Mouse (Mus musculus) heart, postnatal 14 days (tissue): ENCODE data around the gene Lsmem1. TPM values are rescaled to one million over a fixed set of nuclear protein-coding genes. Genes with fewer than 3 reads are reported as not detected.
A peak's percentile ranks its signal among the peaks of the same experiment; 100 is the strongest.

Source experiments
- DNase-seq, 2 experiments: peaks; one replicate each; pipeline ENCODE4 v3.0.0; 2021 to 2022
- intact Hi-C: fragments of 180-260 bp; cut with DNase I; formaldehyde crosslinking; loops from one replicate; pipeline ENCODE4 v1.15.1; 2025
- long read RNA-seq, 2 experiments: library from polyadenylated mRNA; stranded (forward); transcript quantifications; one replicate each; pipeline ENCODE4 v2.0.0; 2021
- total RNA-seq, 2 experiments: library from RNA; stranded (reverse); gene quantifications; 2 replicates each; pipeline ENCODE4 v1.2.3; 2021

The Lsmem1 gene
- 10 to 100 TPM; 21.6 to 24.4 TPM for total RNA-seq
- long read RNA-seq, experiment 1, transcript Lsmem1-201 (4 exons, 1,213 nt) = major isoform, 28 of 47 reads
- long read RNA-seq, experiment 1, partial matches to known transcripts = 0 of 47 reads
- long read RNA-seq, experiment 1, other reads (novel, unspliced or antisense) = 16 of 47 reads
- long read RNA-seq, experiment 2, transcript Lsmem1-201 (4 exons, 1,213 nt) = major isoform, 26 of 41 reads
- long read RNA-seq, experiment 2, partial matches to known transcripts = 1 of 41 reads
- long read RNA-seq, experiment 2, other reads (novel, unspliced or antisense) = 14 of 41 reads

DNA sequence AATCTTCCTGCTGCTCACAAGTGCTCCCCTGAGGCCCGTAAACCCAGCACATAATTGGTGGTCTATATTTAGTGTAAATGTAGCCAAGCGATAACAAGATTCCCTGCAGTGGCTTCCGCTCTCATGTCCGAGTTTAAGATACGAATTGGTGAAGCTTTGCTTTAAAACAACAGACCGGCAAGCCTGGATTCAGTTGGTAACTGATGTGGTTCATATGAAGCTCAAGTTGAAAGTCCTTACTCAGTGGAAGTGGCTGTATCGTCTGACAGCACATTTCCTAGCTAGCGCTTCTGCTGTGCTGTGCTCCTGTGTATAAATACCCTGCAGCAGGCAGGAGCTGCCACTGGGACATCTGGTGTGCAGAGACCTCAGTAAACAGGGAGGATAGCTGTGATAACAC lies at the start of gene Lsmem1:
Gene Lsmem1, minus strand, starts transcription at position 189 of the 400 bp plus-strand sequence.
- intact Hi-C loops = no loop called here
- peak in 1 of 2 experiments; percentile 29 for DNase-seq

DNA sequence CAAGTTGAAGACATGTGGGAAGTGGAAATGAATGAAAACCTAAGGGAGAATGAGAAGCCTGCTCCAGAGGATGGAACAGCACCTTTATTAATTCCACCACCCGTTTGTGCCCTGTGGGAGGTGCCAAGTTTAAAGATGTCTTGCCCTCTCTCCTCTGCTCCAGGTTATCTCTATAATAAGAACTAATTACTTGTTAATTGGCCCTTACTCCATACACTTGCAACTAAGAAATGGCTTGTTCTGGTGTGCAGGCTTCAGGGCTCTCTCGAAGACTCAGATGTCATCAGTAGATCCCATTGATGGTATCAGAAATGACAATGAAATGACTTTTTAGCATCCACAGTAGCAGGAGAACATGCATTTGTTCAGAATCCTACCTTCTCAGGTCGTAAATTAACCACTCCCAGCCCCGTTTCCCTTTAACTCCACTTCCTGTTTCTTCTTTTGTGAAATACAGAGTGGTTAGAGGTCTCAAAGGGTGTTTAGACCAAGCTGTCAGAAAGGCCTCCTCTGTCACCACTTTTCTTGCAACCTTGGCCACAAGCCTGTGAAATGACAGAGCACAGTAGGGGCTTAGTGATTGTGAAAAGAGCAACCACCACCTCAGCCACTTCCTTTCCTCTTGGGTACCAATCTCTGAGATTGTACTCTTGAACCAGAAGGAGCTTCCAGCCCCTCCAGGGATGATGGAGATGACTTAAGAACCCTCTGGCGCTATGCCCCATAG lies 49.3 kb upstream of the Lsmem1 start, which contains the start of gene Ifrd1:
Gene Ifrd1, minus strand, starts transcription at position 51 of the 727 bp plus-strand sequence.
- DNase-seq = no peak
- intact Hi-C loops = no loop called here

DNA sequence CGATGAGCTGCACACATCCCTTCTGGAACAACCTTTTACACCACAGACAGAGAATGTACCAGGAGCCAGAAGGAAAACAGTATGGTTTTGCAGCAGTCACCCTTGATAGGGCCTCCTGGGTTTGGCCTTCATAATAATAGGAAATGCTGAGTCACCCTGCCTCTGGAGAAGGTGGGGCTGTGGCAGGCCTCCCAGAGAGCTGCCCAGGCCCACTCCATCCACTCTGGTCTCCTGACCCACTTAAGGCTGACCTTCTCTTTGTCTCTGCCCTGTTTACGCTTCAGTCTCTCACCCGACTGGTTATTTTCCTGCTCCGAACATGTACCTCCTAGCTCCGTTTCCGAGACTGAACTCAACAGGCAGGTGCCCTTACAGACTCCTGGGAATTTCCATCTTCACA lies 48.7 kb upstream of the Lsmem1 start:
- DNase-seq = peak; percentile 29 to 43
- intact Hi-C loops = no loop called here

DNA sequence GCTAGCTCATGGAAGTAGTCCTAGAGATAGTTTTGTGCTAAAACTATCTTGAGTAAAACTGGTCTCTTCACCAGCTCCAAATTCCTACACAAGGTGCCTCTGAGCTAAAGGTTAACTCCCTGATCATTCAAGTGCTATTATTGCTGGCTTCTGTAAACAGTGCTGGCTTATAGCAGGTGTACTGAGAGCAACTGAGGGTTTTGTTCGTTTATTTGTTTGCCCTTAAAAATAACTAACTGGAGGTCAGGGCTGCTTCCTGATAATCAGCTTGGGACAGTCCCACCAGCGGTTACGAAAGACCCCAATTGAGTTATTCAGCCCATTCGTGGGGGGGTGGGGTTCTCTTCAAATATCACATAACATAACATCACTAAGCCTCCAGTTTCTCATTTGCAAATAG lies 48.1 kb upstream of the Lsmem1 start:
- intact Hi-C loops = no loop called here

DNA sequence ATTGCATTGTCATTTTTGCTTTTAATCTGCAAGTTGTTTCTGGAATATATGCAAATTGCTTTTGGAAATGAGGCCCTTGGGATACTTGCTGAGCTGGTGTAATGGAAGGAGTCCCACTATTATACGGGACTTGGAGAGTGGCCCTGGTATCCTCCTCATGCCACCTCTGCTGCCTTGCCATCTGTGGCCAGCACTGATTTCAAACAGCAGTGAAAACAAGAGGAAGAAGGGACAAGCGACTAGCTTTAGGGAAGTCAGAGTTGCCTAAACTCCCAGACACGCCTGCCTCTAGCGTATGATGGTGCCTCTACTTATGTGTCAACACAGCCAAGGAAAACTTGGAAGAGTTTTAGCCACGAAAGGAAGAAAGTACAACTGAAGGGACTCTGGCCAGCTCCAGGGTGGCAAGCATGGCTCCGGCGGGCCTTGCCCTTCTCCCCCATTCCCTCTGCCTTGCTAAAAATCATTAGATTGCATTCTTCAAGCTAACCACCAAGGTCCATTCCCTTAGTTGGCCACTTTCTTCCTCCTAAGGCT lies 46.2 kb upstream of the Lsmem1 start:
- intact Hi-C loops = loop anchor here (2.0 kb wide), 1 partner anchor 21 kb away; no protein-coding TSS in a partner anchor

More for the DNA sequence above, 48.1 kb upstream of the Lsmem1 start:
- DNase-seq = no peak

DNA sequence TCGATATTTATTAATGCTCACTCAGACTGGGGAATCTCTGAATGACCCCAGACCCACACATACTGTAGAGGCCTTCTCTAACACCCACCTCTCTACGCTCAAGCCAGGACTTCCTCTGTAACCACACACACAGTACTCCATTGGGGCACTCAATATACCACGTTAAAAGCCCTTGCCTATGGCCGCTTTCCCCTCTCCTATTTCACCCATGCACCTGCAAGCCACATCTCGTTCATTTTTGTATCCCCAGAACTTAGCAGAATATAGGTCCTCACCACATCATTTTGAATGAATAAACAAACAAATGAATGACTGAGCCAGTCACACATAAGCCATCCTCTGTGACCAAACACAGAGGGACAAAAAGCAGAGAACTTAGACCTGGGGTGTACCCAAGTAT lies 45.6 kb upstream of the Lsmem1 start:
- intact Hi-C loops = loop anchor here (2.0 kb wide), 1 partner anchor 20 kb away; no protein-coding TSS in a partner anchor
- DNase-seq = no peak

More for the DNA sequence above, 46.2 kb upstream of the Lsmem1 start:
- no peak for DNase-seq

DNA sequence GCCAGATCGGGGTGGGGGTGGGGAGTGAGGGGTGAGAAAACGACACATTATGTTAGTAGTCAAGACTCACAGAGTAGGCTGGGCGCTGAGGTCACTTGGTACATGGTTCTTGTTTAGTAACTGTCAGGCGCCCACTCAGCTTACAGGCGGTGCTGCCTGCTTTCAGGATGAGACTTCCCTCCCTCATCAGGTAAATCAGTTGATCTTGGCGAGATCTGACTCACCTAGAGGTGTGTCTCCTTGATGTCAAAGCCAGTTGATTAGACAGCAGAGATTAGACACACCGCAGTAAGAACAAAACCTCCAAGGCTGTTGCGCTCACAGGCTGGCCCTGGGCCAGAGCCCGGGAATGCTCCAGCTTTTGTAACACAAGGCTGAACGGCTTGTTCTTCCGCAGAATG lies 44.5 kb upstream of the Lsmem1 start:
- peak; percentile 72 to 76 for DNase-seq

DNA sequence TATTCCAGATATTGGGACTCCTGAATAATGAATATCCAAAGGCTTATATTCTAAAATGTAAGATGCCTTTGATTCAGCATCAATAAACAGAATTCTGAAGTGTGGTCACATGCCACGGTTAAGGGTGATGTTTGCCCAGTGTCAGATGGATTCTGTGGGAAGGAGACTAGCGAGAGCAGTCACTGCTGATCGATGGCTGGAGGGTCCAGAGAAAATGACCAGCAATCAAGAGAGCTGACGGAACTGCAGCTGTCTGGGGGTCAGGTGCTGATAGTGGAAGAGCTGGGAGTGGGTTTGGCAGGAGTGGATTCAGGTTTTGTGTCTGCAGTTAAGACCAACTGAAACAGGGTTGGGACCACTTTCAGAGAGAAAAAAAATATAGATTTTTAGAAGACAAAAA lies 44.0 kb upstream of the Lsmem1 start:
- intact Hi-C loops = no loop called here
- no peak for DNase-seq

More for the DNA sequence above, 44.5 kb upstream of the Lsmem1 start:
- intact Hi-C loops = loop anchor here (2.0 kb wide), 1 partner anchor 19 kb away; no protein-coding TSS in a partner anchor

DNA sequence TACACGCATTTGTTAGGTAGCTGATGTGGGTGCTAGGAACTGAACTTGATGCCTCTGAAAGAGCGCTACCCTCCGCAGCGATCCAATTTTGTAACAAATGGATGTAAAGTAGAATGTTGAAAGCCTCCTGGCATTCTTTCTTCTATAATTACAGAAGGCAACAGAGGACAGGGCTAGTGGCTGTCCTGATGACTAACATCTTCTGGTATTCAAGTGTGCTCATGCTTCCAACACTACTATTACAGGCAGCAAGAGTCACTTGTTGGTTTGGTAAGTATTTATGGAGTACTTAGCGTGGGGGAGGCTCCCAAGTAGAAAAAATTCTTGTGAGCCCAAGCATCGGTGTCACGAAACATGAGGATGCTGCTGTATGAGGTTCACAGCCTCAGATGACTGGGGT lies 39.9 kb upstream of the Lsmem1 start:
- no peak for DNase-seq
- intact Hi-C loops = no loop called here

DNA sequence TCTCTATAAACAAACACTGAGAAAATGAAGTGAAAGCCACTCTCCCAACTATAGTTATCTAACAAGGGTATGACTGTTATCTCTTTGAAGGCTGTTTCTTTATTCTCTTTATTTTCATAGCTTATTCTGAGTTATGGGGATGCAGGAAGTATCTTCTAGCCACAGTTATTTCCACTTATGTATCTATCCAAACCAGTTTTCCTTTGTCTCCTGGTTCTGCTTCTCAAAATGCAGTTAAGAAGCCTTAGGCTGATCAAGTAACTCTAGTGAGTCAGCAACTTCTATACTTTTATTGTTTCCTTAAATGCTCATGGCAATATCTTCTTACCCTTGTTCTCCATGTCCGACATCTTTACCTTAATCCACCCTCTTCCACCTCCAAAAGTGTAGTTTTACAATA lies 32.9 kb upstream of the Lsmem1 start:
- no peak for DNase-seq
- intact Hi-C loops = no loop called here

DNA sequence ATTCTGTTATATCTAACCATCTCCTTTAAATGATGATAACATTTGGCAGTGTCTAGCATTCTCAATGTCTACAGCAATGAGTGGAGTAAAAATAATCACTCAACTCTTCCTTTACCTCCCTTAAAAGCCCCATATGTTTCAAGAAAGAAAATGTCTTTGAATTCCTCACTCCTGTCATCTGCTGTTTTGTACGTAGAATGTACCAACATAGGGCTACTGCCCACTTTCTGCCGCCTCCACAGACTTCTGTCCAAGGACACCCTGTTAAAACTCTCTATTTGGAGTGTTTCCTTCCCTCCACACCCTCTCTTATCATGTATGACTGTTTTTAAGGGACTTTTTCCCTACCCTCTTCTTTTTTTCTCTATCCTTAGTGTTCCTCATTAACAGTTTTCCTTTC lies 32.3 kb upstream of the Lsmem1 start:
- DNase-seq = no peak
- intact Hi-C loops = no loop called here

DNA sequence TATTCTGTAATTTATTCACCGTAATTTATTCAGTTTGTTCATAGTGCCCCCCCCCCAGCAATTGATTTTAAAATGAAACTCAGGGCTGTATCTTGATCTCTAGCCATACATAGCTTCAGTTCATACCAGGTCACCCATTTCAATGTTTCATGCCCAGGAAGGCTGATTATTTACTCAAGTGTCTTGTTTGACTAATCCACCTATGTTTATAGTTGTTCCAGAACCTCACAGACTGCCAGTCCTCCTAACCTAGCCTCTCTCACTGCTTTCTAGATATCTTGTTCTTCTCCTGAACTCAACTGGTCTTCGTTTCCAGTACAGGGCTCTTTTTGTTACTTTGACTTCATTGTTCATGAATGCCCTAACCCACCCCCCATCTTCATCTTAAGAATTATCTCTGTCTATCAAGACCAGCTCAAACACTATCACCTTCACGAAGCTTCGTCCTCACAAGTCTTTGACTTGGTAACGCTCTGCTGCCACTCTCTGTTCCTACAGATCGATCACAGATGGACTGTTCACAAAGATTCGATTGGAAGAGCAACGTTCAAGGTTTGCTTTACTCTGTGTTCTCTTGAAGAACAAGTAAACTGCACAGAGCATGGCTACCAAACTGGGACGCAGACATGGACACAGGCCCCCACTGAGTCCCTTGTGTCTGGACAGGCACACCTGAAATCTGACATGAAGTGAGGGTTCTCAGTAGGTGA lies 25.0 kb upstream of the Lsmem1 start:
- DNase-seq = no peak
- intact Hi-C loops = loop anchor here (2.0 kb wide), 1 partner anchor 20 kb away; no protein-coding TSS in a partner anchor

DNA sequence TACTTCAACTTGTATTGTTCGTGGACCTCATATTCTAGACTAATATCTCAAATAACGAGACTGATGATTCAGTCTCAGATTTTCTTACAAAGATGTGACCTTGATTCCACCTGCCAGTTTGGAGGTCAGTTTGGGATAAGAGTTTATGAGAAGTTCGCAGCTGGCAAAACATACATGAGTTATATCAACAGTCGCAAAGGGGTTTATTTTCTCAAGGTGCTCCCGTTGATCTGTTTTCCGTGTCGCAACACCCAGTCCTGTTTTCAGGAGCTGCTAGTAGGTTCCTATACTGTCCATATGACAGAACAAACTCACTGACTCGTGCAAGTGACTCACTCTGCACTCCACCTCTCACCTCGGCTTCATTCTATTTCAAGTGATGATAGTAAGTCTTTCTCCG lies 24.4 kb upstream of the Lsmem1 start:
- peak in 1 of 2 experiments; percentile 8 for DNase-seq
- intact Hi-C loops = loop anchor here (2.0 kb wide), 1 partner anchor 21 kb away; no protein-coding TSS in a partner anchor

DNA sequence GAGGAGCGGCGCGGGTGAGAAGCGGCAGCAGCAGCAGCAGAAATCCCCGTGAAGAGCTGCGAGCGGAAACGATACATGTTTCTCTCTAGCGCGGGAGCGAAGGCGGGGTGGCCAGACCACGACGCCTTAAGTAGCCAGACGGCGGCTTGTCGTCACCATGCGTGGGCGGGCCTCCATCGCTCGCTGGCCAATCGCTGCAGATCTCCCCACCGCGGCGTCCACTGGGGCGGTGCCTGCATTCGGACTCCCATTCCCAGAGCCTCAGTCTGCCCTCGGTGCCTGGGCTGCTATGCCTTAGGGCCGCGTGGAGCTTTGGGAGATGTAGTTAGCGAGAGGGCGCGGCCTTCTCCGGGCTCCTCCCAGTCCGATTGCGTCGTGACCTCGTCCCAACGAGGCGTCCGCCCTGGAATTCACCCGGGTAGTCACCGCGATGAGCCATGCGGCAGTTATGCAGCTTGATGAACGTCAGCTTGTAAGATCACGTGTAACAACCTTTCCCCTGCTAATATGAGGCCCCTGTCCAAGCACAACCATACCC lies 23.9 kb upstream of the Lsmem1 start:
- intact Hi-C loops = no loop called here
- peak; percentile 99 for DNase-seq

DNA sequence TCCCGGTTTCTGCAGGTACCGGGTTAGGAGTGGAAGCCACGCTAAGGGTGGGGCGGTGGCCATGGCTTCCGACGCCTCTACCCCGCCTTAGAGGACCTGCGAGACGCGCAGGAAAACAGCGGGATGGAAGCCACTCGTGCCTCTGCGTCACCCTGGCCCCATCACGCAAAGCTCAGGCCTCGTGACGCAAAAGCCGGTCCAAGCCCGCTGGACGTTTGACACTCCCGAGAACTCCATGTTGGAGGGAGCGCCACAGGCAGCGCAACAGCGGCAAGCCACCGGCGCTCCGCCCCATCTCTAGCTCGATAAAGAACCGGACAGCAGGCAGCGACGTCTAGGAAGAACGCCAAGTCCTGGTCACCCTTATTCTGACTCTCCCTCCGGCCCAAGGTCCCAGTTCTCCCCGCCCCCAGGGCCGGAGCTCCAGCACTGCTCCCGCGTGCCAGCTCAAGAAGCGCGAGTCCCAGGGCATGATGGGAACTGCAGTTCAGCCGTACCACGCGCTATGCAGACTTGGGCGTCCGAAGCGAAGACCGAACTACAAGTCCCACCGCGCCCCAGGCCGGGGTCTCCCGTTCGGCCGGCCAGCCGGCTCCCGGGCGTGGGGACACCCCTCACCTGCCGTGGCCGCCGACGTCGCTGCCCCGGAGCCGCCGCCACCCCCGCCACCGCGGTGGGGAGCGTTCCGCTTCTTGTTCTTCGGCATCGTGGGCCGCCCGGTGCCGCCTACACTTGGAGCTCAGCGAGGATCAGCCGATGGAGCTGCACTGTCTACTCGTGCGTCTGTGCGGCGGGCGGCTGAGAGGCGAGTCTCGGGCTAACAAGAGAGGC lies 23.2 kb upstream of the Lsmem1 start:
- DNase-seq = peak; percentile 94 to 95
- intact Hi-C loops = no loop called here

DNA sequence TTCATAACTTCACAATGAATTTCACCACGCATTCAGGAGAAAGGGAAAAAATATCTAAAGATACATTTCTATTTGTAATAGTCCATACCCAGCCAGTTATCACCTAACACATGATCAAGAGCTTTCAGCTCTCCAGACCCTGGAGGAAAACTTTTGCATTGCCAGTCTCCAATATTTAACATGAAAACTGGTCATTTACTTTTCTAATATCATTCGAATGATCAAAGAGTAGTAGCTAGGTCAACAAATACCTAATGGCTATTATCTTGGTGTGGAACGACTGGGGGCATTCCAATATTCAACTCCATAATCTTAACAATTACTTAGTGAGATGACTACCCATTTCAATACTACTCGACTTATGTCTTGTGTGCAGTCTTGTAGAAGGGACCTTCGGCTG lies 22.3 kb upstream of the Lsmem1 start:
- intact Hi-C loops = no loop called here
- no peak for DNase-seq

DNA sequence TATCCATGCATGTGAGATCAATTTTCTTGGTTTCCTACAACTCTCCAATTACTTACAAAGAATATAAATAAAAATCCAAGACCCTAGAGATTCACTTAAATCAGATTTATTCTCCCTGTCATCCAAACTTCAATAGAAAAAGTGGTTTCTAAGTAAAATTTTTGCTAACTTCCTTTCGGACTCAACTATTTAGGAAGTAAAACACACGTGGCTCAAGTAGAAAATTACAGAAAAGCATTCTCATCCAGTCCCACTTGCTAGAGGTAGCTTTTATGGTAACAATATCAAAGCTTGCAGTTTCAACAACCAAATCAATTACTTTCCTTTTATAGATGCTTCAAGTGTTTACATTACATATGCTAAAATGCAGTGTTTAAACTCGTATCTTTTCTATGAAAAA lies 21.6 kb upstream of the Lsmem1 start:
- intact Hi-C loops = no loop called here
- no peak for DNase-seq

DNA sequence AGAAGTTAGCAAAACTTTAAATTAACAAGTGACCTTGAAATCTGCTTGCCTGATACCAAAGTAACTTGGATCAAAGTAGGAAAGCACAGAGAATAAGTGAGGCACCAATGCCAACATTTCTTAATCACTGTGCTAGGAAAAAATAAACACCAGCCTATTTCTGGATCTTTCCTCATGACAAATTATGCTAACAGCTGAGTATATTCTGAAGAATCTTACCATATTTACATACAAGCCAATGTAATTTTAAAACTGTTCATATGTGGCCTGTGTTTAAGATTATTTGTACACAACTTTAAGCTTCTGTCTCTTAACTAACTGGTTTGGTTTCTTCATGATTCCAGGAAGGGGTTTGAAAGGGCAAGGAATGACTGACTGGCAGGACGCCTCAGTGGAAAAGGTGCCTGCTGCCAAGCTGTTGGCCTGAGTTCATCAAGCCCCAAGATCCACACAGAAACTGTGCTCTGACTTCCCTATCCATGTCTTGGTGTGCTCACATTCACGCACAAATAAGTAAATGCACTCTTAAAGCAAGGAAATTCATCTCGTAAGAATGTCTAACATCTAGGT lies 20.8 kb upstream of the Lsmem1 start:
- intact Hi-C loops = no loop called here

DNA sequence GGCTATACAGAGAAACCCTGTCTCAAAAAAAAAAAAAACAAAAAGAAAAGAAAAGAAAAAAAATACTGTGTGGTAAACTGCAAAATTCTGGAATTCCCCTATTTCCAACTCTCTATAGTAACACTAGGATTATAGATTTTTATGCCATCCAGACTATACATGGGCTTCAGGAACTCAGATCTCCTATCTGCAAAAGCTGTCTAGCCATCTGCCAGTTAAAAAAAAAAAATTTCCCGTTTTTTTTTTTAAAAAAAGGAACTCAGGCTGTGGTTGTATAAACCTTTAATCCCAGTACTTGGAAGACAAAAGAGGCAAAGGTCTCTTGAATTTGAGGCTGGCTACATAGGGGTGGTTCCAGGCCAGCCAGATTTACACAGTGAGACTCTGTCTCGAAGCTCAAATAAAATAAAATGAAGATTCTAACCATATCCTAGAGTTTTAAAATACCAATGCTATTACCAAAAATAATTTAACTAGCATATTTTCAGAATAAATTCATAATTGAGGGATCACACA lies 19.2 kb upstream of the Lsmem1 start:
- intact Hi-C loops = loop anchor here (2.0 kb wide), 1 partner anchor 14 kb away; no protein-coding TSS in a partner anchor
- no peak for DNase-seq

More for the DNA sequence above, 20.8 kb upstream of the Lsmem1 start:
- DNase-seq = peak; percentile 48 to 53
